Mouse (Mus musculus): ENCODE data around the gene Tmem253.

- TF ChIP-seq CTCF (IDR thresholded peaks at IDR 0.05; ENCODE audit: low read depth, low read length) (no peak), POLR2A (IDR thresholded peaks at IDR 0.05; ENCODE audit: borderline replicate concordance, low read depth, low read length) (no peak)
Measured at GRCm38 (mm10) chr14:51983855-51984246, 31.6 kb upstream of the Tmem253 start.
